Mouse (Mus musculus): ENCODE data around the gene Ssc5d. TPM values are rescaled to one million over a fixed set of nuclear protein-coding genes. Genes with fewer than 3 reads are reported as not detected.
A peak's percentile ranks its signal among the peaks of the same experiment; 100 is the strongest.

Gene Ssc5d
- polyA plus RNA-seq, 2 experiments = 0.03 to 0.12 TPM

DNA sequence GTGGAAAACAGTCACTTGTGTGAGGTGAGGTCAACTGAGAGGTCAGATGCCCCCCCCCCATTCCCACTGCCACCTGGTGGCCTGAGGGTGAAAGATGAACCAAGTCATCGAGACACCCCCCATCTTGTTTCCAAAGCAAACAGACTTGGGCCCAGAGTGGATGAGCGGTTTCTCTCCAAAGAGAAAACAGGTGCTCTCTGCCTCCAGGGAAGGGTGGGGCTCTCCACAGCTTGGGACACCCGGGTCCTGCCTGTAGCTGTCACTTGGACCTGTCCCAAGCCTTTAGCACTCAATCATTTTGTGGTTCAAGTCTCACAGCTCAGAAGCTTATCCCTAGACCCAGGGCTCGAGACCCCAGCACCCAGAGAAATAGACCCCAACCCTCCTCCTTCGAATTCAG lies 37.9 kb downstream of the Ssc5d start:
- TF ChIP-seq EP300 (IDR thresholded peaks at IDR 0.05; ENCODE audit: low read depth) (no peak), CTCF (IDR thresholded peaks at IDR 0.05; ENCODE audit: low read depth) (no peak)
- H3K4me2 ChIP-seq (ENCODE audit: low read depth) = no peak overlapping the region
- WGBS (ENCODE audit: insufficient replicate concordance) = 55% methylated on average over 5 of the region's 5 CpGs
- no peak overlapping the region for H3K4me3 ChIP-seq (ENCODE audit: insufficient read depth in 1 of 2, low read depth in 2 of 2, low read length in 2 of 2)
- ATAC-seq (ENCODE audit: insufficient read depth) (no peak), DNase-seq (ENCODE audit: low read depth in 3 of 3, low spot score in 3 of 3) (no peak)
- H3K4me1 ChIP-seq (replicated peaks; ENCODE audit: control insufficient read depth in 2 of 2, insufficient read depth in 2 of 2, low read length in 1 of 2) = no peaks in the 10 kb centered on the region
- H3K27ac ChIP-seq = no peak overlapping the region
- no peaks in the 10 kb centered on the region for H3K36me3 ChIP-seq (replicated peaks; ENCODE audit: control insufficient read depth, insufficient read depth, low read depth)
- H3K27me3 ChIP-seq (ENCODE audit: control insufficient read depth, insufficient read depth, low read length) = no peaks in the 10 kb centered on the region
- H3K9ac ChIP-seq (replicated peaks) = no peak overlapping the region
- no peaks in the 10 kb centered on the region for H3K9me3 ChIP-seq (ENCODE audit: control insufficient read depth, low read length)

DNA sequence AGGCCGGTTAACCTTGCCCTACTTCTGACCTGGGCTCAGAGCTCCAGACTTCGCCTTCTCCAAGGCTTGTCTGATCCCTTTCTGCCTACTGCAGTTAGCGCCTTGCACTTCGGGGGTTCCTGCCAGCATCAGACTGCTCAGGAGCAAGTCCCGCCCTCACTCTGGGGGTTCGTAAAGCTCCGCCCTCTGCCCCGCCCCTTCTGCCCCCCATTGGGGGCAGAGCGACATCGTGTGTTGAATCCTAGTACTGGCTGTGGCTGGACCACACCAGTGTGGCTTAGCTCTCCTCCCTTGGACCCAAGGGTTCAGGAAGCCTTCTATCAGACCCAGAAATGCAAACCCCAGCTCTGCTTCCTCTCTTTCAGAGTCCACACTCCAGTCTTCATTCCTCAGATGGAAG lies 38.7 kb downstream of the Ssc5d start, which contains the start of gene Sbk2:
Gene Sbk2 (minus strand): TSS at position 135 of the 400 bp plus-strand sequence.
- peak; percentile 80; the same call in 1 of the 2 replicates for ATAC-seq (ENCODE audit: insufficient read depth)
- Histone ChIP-seq H3K4me1 (replicated peaks; ENCODE audit: control insufficient read depth in 2 of 2, insufficient read depth in 2 of 2, low read length in 1 of 2) (no peaks in the 10 kb centered on the region), H3K9ac (replicated peaks) (no peak within 1 kb of the TSS), H3K27me3 (ENCODE audit: control insufficient read depth, insufficient read depth, low read length) (no peaks in the 10 kb centered on the region), H3K36me3 (replicated peaks; ENCODE audit: control insufficient read depth, insufficient read depth, low read depth) (no peaks in the 10 kb centered on the region), H3K27ac (no peak within 1 kb of the TSS), H3K9me3 (ENCODE audit: control insufficient read depth, low read length) (no peaks in the 10 kb centered on the region), H3K4me2 (ENCODE audit: low read depth) (no peak within 1 kb of the TSS), H3K4me3 (ENCODE audit: insufficient read depth in 1 of 2, low read depth in 2 of 2, low read length in 2 of 2) (no peak within 1 kb of the TSS)
- peak; percentile 17 to 31 (median 20) for DNase-seq (ENCODE audit: low read depth in 3 of 3, low spot score in 3 of 3)
- TF ChIP-seq CTCF (IDR thresholded peaks at IDR 0.05; ENCODE audit: low read depth) (peak; percentile 74), EP300 (IDR thresholded peaks at IDR 0.05; ENCODE audit: low read depth) (no peak)
- 3% methylated on average over 10 of the region's 10 CpGs for WGBS (ENCODE audit: insufficient replicate concordance)

DNA sequence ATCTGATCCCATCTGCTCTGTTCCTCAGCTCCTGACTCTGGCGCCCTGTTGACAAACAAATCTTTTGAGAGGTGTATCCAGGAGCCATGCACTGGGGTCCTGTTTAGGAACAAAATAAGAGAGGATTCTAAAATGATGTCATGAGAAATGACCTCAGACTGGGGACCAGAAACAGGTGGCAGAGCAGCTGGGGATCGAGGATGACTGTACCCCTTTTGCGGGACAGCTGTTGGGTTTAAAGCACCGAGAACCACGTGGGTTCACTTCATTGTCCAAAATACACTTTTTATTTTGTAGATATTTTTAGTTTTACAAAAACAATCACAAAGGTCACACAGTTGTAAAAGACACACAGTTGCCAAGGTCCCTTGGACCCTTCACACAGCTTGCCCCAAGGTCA lies 39.4 kb downstream of the Ssc5d start:
- WGBS (ENCODE audit: insufficient replicate concordance) = 71% methylated on average over 5 of the region's 5 CpGs
- Histone ChIP-seq H3K36me3 (replicated peaks; ENCODE audit: control insufficient read depth, insufficient read depth, low read depth) (no peaks in the 10 kb centered on the region), H3K27me3 (ENCODE audit: control insufficient read depth, insufficient read depth, low read length) (no peaks in the 10 kb centered on the region), H3K27ac (no peak overlapping the region), H3K4me3 (ENCODE audit: insufficient read depth in 1 of 2, low read depth in 2 of 2, low read length in 2 of 2) (no peak overlapping the region), H3K9me3 (ENCODE audit: control insufficient read depth, low read length) (no peaks in the 10 kb centered on the region), H3K4me1 (replicated peaks; ENCODE audit: control insufficient read depth in 2 of 2, insufficient read depth in 2 of 2, low read length in 1 of 2) (no peaks in the 10 kb centered on the region), H3K9ac (replicated peaks) (no peak overlapping the region), H3K4me2 (ENCODE audit: low read depth) (no peak overlapping the region)
- DNase-seq (ENCODE audit: low read depth in 3 of 3, low spot score in 3 of 3) (no peak), ATAC-seq (ENCODE audit: insufficient read depth) (no peak)
- no peak for TF ChIP-seq EP300 (IDR thresholded peaks at IDR 0.05; ENCODE audit: low read depth)
- TF ChIP-seq CTCF (IDR thresholded peaks at IDR 0.05; ENCODE audit: low read depth) = no peak

DNA sequence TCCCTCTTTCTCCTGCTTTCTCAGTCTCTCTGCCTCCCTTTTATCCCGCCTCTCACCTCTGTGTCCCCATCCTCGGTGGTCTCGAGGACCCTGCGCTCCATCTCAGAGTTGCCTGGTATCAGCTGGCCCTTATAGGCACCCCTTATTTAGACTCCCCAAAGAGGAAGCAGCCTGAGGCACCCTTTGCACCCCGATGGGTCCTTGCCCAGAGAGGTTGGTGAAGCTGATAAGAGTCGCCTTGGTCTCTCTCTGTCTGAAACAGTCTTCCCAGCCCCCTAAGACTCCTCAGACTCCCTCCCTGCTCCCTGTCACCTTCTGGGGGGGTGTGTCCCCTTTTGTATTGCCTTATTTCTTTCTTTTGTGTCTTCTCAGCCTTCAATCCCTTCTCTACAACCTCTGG lies 45.5 kb downstream of the Ssc5d start, which contains the start of gene Sbk3:
Gene Sbk3 (minus strand): TSS at position 101 of the 400 bp plus-strand sequence.
- Histone ChIP-seq H3K4me3 (ENCODE audit: insufficient read depth in 1 of 2, low read depth in 2 of 2, low read length in 2 of 2) (no peak within 1 kb of the TSS), H3K27me3 (ENCODE audit: control insufficient read depth, insufficient read depth, low read length) (no peaks in the 10 kb centered on the region), H3K9ac (replicated peaks) (no peak within 1 kb of the TSS), H3K27ac (no peak within 1 kb of the TSS), H3K9me3 (ENCODE audit: control insufficient read depth, low read length) (no peaks in the 10 kb centered on the region), H3K4me1 (replicated peaks; ENCODE audit: control insufficient read depth in 2 of 2, insufficient read depth in 2 of 2, low read length in 1 of 2) (no peaks in the 10 kb centered on the region), H3K4me2 (ENCODE audit: low read depth) (no peak within 1 kb of the TSS), H3K36me3 (replicated peaks; ENCODE audit: control insufficient read depth, insufficient read depth, low read depth) (no peaks in the 10 kb centered on the region)
- WGBS (ENCODE audit: insufficient replicate concordance) = 28% methylated on average over 6 of the region's 6 CpGs
- TF ChIP-seq CTCF (IDR thresholded peaks at IDR 0.05; ENCODE audit: low read depth) (no peak), EP300 (IDR thresholded peaks at IDR 0.05; ENCODE audit: low read depth) (no peak)
- DNase-seq (ENCODE audit: low read depth in 3 of 3, low spot score in 3 of 3) = no peak
- no peak for ATAC-seq (ENCODE audit: insufficient read depth)

DNA sequence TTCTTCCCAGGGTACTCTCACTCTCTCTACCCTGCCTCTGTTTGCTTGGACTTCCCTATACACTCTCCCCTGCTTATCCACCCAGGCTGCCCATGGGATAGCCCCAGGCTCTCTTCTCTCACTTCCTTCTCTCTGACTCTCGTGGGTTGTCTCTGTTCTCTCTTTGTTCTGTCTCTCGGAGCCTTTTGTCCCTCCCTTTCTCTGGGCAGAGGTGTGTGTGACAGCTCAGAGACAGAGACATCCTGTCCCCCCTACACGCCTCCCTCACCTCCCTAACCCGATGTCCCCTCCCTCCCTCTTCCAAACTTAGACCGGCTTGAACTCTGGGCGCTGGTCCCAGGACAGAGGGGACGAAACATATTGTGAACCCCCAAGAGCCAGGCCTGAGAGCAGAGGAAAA lies 46.1 kb downstream of the Ssc5d start:
- H3K4me2 ChIP-seq (ENCODE audit: low read depth) = no peak overlapping the region
- H3K4me3 ChIP-seq (ENCODE audit: insufficient read depth in 1 of 2, low read depth in 2 of 2, low read length in 2 of 2) = no peak overlapping the region
- no peak overlapping the region for H3K27ac ChIP-seq
- DNase-seq (ENCODE audit: low read depth in 3 of 3, low spot score in 3 of 3) (no peak), ATAC-seq (ENCODE audit: insufficient read depth) (no peak)
- H3K36me3 ChIP-seq (replicated peaks; ENCODE audit: control insufficient read depth, insufficient read depth, low read depth) = no peaks in the 10 kb centered on the region
- no peak overlapping the region for H3K9ac ChIP-seq (replicated peaks)
- no peaks in the 10 kb centered on the region for H3K4me1 ChIP-seq (replicated peaks; ENCODE audit: control insufficient read depth in 2 of 2, insufficient read depth in 2 of 2, low read length in 1 of 2)
- no peak for TF ChIP-seq CTCF (IDR thresholded peaks at IDR 0.05; ENCODE audit: low read depth)
- TF ChIP-seq EP300 (IDR thresholded peaks at IDR 0.05; ENCODE audit: low read depth) = no peak
- 19% methylated on average over 7 of the region's 7 CpGs for WGBS (ENCODE audit: insufficient replicate concordance)
- no peaks in the 10 kb centered on the region for H3K27me3 ChIP-seq (ENCODE audit: control insufficient read depth, insufficient read depth, low read length)
- H3K9me3 ChIP-seq (ENCODE audit: control insufficient read depth, low read length) = no peaks in the 10 kb centered on the region

Measured in liver, embryonic 14.5 days (tissue).